Mouse (Mus musculus): Measurements from ENCODE around the gene Abca13.

DNA sequence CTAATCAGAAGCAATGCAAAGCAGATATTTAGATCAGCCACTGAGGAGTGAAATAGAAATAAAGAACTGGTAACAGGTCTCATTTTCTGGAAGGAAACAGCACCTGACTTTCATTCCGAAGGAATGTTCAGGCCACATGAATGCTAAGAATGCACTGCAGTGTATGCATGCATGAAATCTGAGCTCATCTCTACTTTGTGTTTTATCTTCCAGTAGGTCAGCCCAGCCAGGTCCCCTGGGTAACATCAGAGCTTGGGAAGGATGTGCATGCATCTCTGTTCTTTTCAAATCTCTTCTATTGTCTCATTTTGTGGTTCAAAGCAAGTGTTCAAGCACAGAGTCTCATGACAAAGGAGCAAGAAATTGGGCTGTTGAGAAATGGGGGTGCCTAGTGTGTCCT, 346.6 kb downstream of the Abca13 start:
- TF ChIP-seq POLR2A (IDR thresholded peaks at IDR 0.05; ENCODE audit: low read depth, low read length) (no peak), CTCF (IDR thresholded peaks at IDR 0.05; ENCODE audit: extremely low read depth, insufficient read length, insufficient replicate concordance, low read depth, low read length) (no peak)
